Mouse (Mus musculus): Measurements from ENCODE around the gene Esr1.

The Esr1 gene

GRCm38 (mm10) chr10:4977374-4977773 is 366.0 kb downstream of the Esr1 start:
- DNase-seq (ENCODE audit: low spot score in 2 of 2): no peak

- no peak for DNase-seq (ENCODE audit: low spot score in 2 of 2)
Observed at GRCm38 (mm10) chr10:4983919-4984318, 372.5 kb downstream of the Esr1 start.

GRCm38 (mm10) chr10:4993802-4994201 is 382.4 kb downstream of the Esr1 start:
- no peak for DNase-seq (ENCODE audit: low spot score in 2 of 2)

GRCm38 (mm10) chr10:4996592-4996991 is 385.2 kb downstream of the Esr1 start:
- DNase-seq (ENCODE audit: low spot score in 2 of 2): no peak

GRCm38 (mm10) chr10:5008795-5009366 is 397.5 kb downstream of the Esr1 start:
- DNase-seq (ENCODE audit: low spot score in 2 of 2): no peak

- DNase-seq (ENCODE audit: low spot score in 2 of 2): no peak
Observed at GRCm38 (mm10) chr10:5012004-5012403, 400.6 kb downstream of the Esr1 start.

- DNase-seq (ENCODE audit: low spot score in 2 of 2): no peak
Observed at GRCm38 (mm10) chr10:5014976-5015375, 403.6 kb downstream of the Esr1 start.

- DNase-seq (ENCODE audit: low spot score in 2 of 2): no peak
Observed at GRCm38 (mm10) chr10:5017148-5017547, 405.8 kb downstream of the Esr1 start.

GRCm38 (mm10) chr10:5025906-5026305 is 414.5 kb downstream of the Esr1 start:
- DNase-seq (ENCODE audit: low spot score in 2 of 2): no peak

- no peak for DNase-seq (ENCODE audit: low spot score in 2 of 2)
Observed at GRCm38 (mm10) chr10:5027208-5027607, 415.8 kb downstream of the Esr1 start.

- DNase-seq (ENCODE audit: low spot score in 2 of 2): no peak
Observed at GRCm38 (mm10) chr10:5028301-5028700, 416.9 kb downstream of the Esr1 start.

- no peak for DNase-seq (ENCODE audit: low spot score in 2 of 2)
Observed at GRCm38 (mm10) chr10:5029161-5029560, 417.8 kb downstream of the Esr1 start.

GRCm38 (mm10) chr10:5029883-5030282 is 418.5 kb downstream of the Esr1 start:
- DNase-seq (ENCODE audit: low spot score in 2 of 2): no peak

- no peak for DNase-seq (ENCODE audit: low spot score in 2 of 2)
Observed at GRCm38 (mm10) chr10:5032192-5033048, 421.0 kb downstream of the Esr1 start.

- DNase-seq (ENCODE audit: low spot score in 2 of 2): no peak
Observed at GRCm38 (mm10) chr10:5041254-5041653, 429.9 kb downstream of the Esr1 start.

- no peak for DNase-seq (ENCODE audit: low spot score in 2 of 2)
Observed at GRCm38 (mm10) chr10:5044481-5044880, 433.1 kb downstream of the Esr1 start.

GRCm38 (mm10) chr10:5045213-5045612 is 433.8 kb downstream of the Esr1 start:
- no peak for DNase-seq (ENCODE audit: low spot score in 2 of 2)

- no peak for DNase-seq (ENCODE audit: low spot score in 2 of 2)
Observed at GRCm38 (mm10) chr10:5045671-5046070, 434.3 kb downstream of the Esr1 start.

All from frontal cortex, postnatal 10 days (tissue).